ENCODE assay signal across 9 mouse cellular contexts in genomic region chr4:154967173-154967572, GRCm38 (mm10). TPM values are rescaled to one million over a fixed set of nuclear protein-coding genes. Genes with fewer than 3 reads are reported as not detected.
DNase-seq lines count a peak whose midpoint lies in the region; ATAC-seq lines count a peak whose summit lies in the region.
"Had no signal": no experiment of that assay in that cellular context is flagged by ENCODE, and none has a peak within 500 bp of the region (broad histone marks: within the 10 kb centered on the region; RNA-seq: fewer than 3 reads in every experiment).

No protein-coding gene starts in this region.

- WGBS in embryonic facial prominence, embryonic 11.5 days = 67% methylated on average over 5 of the region's 5 CpGs
- 56% methylated on average over 5 of the region's 5 CpGs for WGBS in embryonic facial prominence, embryonic 10.5 days
- WGBS in liver, embryonic 12.5 days (ENCODE audit: insufficient replicate concordance) = 70% methylated on average over 5 of the region's 5 CpGs

- DNase-seq in embryonic facial prominence, embryonic 11.5 days (ENCODE audit: low spot score) = peak; percentile 58
- DNase-seq in embryonic facial prominence, embryonic 10.5 days (ENCODE audit: low spot score) = no peak
- DNase-seq in liver = peak; percentile 63
- peak; percentile 50 for DNase-seq in c-Kit-positive CD71-positive TER-119-positive erythroid progenitor cells, embryonic 14.5 days (ENCODE audit: low spot score)
- peak; percentile 50 to 71 for DNase-seq in layer of hippocampus, postnatal 14 days (ENCODE audit: low spot score in 2 of 2)
- peak; percentile 51 to 63 for DNase-seq in spleen, postnatal 36 days (ENCODE audit: low spot score in 2 of 2)
- DNase-seq in gastrocnemius, postnatal 14 days = no peak

- H3K4me1 ChIP-seq in embryonic facial prominence, embryonic 11.5 days (ENCODE audit: control insufficient read depth, insufficient read depth, low read length) = peaks cover 11% of the 10 kb centered on the region
- peaks cover 45% of the 10 kb centered on the region for H3K4me1 ChIP-seq in embryonic facial prominence, embryonic 10.5 days
- peaks cover 41% of the 10 kb centered on the region for H3K4me1 ChIP-seq in liver, embryonic 12.5 days

- intact Hi-C loops in gastrocnemius, postnatal 14 days (cut with DNase I; ENCODE audit: low total_unique reads) = no loop called here

- no peak overlapping the region for H3K27ac ChIP-seq in embryonic facial prominence, embryonic 11.5 days (replicated peaks; ENCODE audit: low read depth, low read length)
- H3K27ac ChIP-seq in embryonic facial prominence, embryonic 10.5 days (replicated peaks) = no peak overlapping the region
- no peak overlapping the region for H3K27ac ChIP-seq in liver, embryonic 12.5 days

- no peaks in the 10 kb centered on the region for H3K9me3 ChIP-seq in embryonic facial prominence, embryonic 11.5 days (replicated peaks; ENCODE audit: control insufficient read depth, low read length)
- no peaks in the 10 kb centered on the region for H3K9me3 ChIP-seq in embryonic facial prominence, embryonic 10.5 days
- H3K9me3 ChIP-seq in liver, embryonic 12.5 days (replicated peaks) = no peaks in the 10 kb centered on the region
- H3K9me3 ChIP-seq: megakaryocyte, embryonic 14.5 days had no signal

- peaks cover 14% of the 10 kb centered on the region for H3K27me3 ChIP-seq in embryonic facial prominence, embryonic 11.5 days (ENCODE audit: control insufficient read depth, insufficient read depth, low read length)
- H3K27me3 ChIP-seq in embryonic facial prominence, embryonic 10.5 days (replicated peaks; ENCODE audit: low read depth, poor library complexity, severe bottlenecking) = peaks cover 18% of the 10 kb centered on the region
- H3K27me3 ChIP-seq in liver, embryonic 12.5 days (replicated peaks) = peaks cover 16% of the 10 kb centered on the region

- no peak overlapping the region for H3K4me2 ChIP-seq in embryonic facial prominence, embryonic 11.5 days (ENCODE audit: low read depth, low read length)
- no peak overlapping the region for H3K4me2 ChIP-seq in liver, embryonic 12.5 days

- no peak overlapping the region for H3K9ac ChIP-seq in embryonic facial prominence, embryonic 11.5 days (replicated peaks; ENCODE audit: low read length)
- H3K9ac ChIP-seq in liver, embryonic 12.5 days = no peak overlapping the region

- no peak overlapping the region for H3K4me3 ChIP-seq in embryonic facial prominence, embryonic 11.5 days (ENCODE audit: low read depth, low read length)
- H3K4me3 ChIP-seq in embryonic facial prominence, embryonic 10.5 days = no peak overlapping the region
- no peak overlapping the region for H3K4me3 ChIP-seq in liver, embryonic 12.5 days
- H3K4me3 ChIP-seq: megakaryocyte, embryonic 14.5 days had no signal

- ATAC-seq in embryonic facial prominence, embryonic 11.5 days (replicated peaks; ENCODE audit: insufficient number of reproducible peaks, low FRiP score, low TSS enrichment, low read depth) = no peak
- no peak for ATAC-seq in liver, embryonic 12.5 days

- H3K36me3 ChIP-seq in embryonic facial prominence, embryonic 11.5 days (replicated peaks; ENCODE audit: control insufficient read depth, insufficient read depth, low read depth, low read length) = peaks cover 18% of the 10 kb centered on the region
- peaks cover 65% of the 10 kb centered on the region for H3K36me3 ChIP-seq in embryonic facial prominence, embryonic 10.5 days (replicated peaks)
- H3K36me3 ChIP-seq in liver, embryonic 12.5 days = peaks cover 68% of the 10 kb centered on the region

RNA-seq across cellular contexts. Expression of gene Pank4, which starts 3.2 kb away (rescaled TPM):
- polyA plus RNA-seq in embryonic facial prominence, embryonic 11.5 days (2014; fragmentation: Nextera tagmentation; extraction: Ambion mirVana) = 43.6 and 48.8 TPM in 2 replicates
- polyA plus RNA-seq in embryonic facial prominence, embryonic 10.5 days (2016; fragmentation: Nextera tagmentation; extraction: Ambion mirVana) = 49.2 and 50.1 TPM in 2 replicates
- polyA plus RNA-seq in liver, embryonic 12.5 days (2016; fragmentation: Nextera tagmentation; extraction: Ambion mirVana) = 33.4 and 34.0 TPM in 2 replicates
- total RNA-seq in layer of hippocampus, postnatal 14 days (2021) = 10 to 100 TPM; 29.8 to 35.0 TPM
- 10 to 100 TPM; 24.1 to 31.4 TPM for total RNA-seq in gastrocnemius, postnatal 14 days (2021)

RNA-seq across cellular contexts. Expression of gene Hes5, which starts 6.5 kb away (rescaled TPM):
- polyA plus RNA-seq in embryonic facial prominence, embryonic 11.5 days (2014; fragmentation: Nextera tagmentation; extraction: Ambion mirVana) = 35.4 and 47.4 TPM in 2 replicates
- 84.4 and 151 TPM in 2 replicates for polyA plus RNA-seq in embryonic facial prominence, embryonic 10.5 days (2016; fragmentation: Nextera tagmentation; extraction: Ambion mirVana)
- polyA plus RNA-seq in liver, embryonic 12.5 days (2016; fragmentation: Nextera tagmentation; extraction: Ambion mirVana) = 0.12 TPM in 1 of 2 replicates, not detected in the other
- 10 to 100 TPM; 36.2 to 37.0 TPM for total RNA-seq in layer of hippocampus, postnatal 14 days (2021)
- total RNA-seq in gastrocnemius, postnatal 14 days (2021) = under 1 TPM in 1 of 2 experiments, not detected in 1; 0.16 TPM

RNA-seq across cellular contexts. Expression of gene Tnfrsf14, which starts 38.8 kb away (rescaled TPM):
- 0.35 and 0.71 TPM in 2 replicates for polyA plus RNA-seq in embryonic facial prominence, embryonic 11.5 days (2014; fragmentation: Nextera tagmentation; extraction: Ambion mirVana)
- 0.45 and 1.4 TPM in 2 replicates for polyA plus RNA-seq in embryonic facial prominence, embryonic 10.5 days (2016; fragmentation: Nextera tagmentation; extraction: Ambion mirVana)
- 62.9 and 65.0 TPM in 2 replicates for polyA plus RNA-seq in liver, embryonic 12.5 days (2016; fragmentation: Nextera tagmentation; extraction: Ambion mirVana)
- 1 to 10 TPM in 1 of 2 experiments, under 1 TPM in 1; 0.81 to 1.1 TPM for total RNA-seq in layer of hippocampus, postnatal 14 days (2021)
- total RNA-seq in gastrocnemius, postnatal 14 days (2021) = 1 to 10 TPM; 1.4 to 1.9 TPM

Comparison
In these comparisons a context has a peak if more than half of its experiments do, and no peak if none do; other contexts are left out.
1. DNase-seq: peak in embryonic facial prominence, embryonic 11.5 days (single experiment), liver (single experiment), c-Kit-positive CD71-positive TER-119-positive erythroid progenitor cells, embryonic 14.5 days (single experiment), layer of hippocampus, postnatal 14 days (2 of 2) and spleen, postnatal 36 days (2 of 2); none in embryonic facial prominence, embryonic 10.5 days (single experiment) and gastrocnemius, postnatal 14 days (single experiment).
2. RNA of gene Hes5, which starts 6.5 kb away (polyA plus RNA-seq): 84.4 to 151 TPM in embryonic facial prominence, embryonic 10.5 days and 35.4 to 47.4 TPM in embryonic facial prominence, embryonic 11.5 days; 0.12 TPM in liver, embryonic 12.5 days; every median in the first group is over 10 times any median in the second.
3. RNA of gene Tnfrsf14, which starts 38.8 kb away (polyA plus RNA-seq): 62.9 to 65.0 TPM in liver, embryonic 12.5 days; 0.45 to 1.4 TPM in embryonic facial prominence, embryonic 10.5 days and 0.35 to 0.71 TPM in embryonic facial prominence, embryonic 11.5 days; every median in the first group is over 10 times any median in the second.